Mouse (Mus musculus) midbrain, embryonic 10.5 days (tissue): ENCODE measurements around the gene Hdhd5. TPM values are rescaled to one million over a fixed set of nuclear protein-coding genes. Genes with fewer than 3 reads are reported as not detected.

Source experiments
- DNase-seq: peaks from one replicate; pipeline ENCODE4 v3.0.0-alpha.2; 2017; ENCODE audit warnings: low spot score
- H3K27ac ChIP-seq: fragments of 300-500 bp; sonication (generic); replicated peaks from 2 replicates; pipeline ENCODE4 v1.5.1; 2016; ENCODE audit warnings: mild to moderate bottlenecking
- H3K27me3 ChIP-seq: fragments of 300-500 bp; sonication (generic); 2 replicates; pipeline ENCODE4 v1.6.1; 2016; ENCODE audit warnings: low read depth, mild to moderate bottlenecking; ENCODE audit not compliant: poor library complexity, severe bottlenecking
- H3K36me3 ChIP-seq: fragments of 300-500 bp; sonication (generic); 2 replicates; pipeline ENCODE4 v1.6.1; 2016; ENCODE audit warnings: mild to moderate bottlenecking, moderate library complexity
- H3K4me1 ChIP-seq: fragments of 300-500 bp; sonication (generic); 2 replicates; pipeline ENCODE4 v1.6.1; 2016
- H3K4me3 ChIP-seq: fragments of 300-500 bp; sonication (generic); 2 replicates; pipeline ENCODE4 v1.5.1; 2016; ENCODE audit warnings: mild to moderate bottlenecking, moderate library complexity
- H3K9me3 ChIP-seq: fragments of 300-500 bp; sonication (generic); replicated peaks from 2 replicates; pipeline ENCODE4 v1.6.1; 2016; ENCODE audit warnings: mild to moderate bottlenecking
- WGBS: fragments of 180-500 bp; shearing (Covaris S2); methylation state at CpG from one replicate; pipeline ENCODE4 v1.1.7; 2016; 5-methylcytosine and 5-hydroxymethylcytosine counted together
- polyA plus RNA-seq: library from polyadenylated mRNA; unstranded; fragments of >200 nt; fragmentation: Nextera tagmentation; extraction: Ambion mirVana; gene quantifications from 2 replicates; pipeline ENCODE4 v1.2.1, GENCODE M21; 2016

Gene Hdhd5
- polyA plus RNA-seq, 1 experiment from 2014 or later: 21.6 TPM

GRCm38 (mm10) chr6:120491862-120492498 lies 39.1 kb downstream of the Hdhd5 start:
- H3K4me1 ChIP-seq: peaks cover 53% of the 10 kb centered on the region
- H3K27ac ChIP-seq: peak overlapping the region; percentile 91; the same call in 1 of the 2 replicates
- H3K27me3 ChIP-seq: peaks cover 52% of the 10 kb centered on the region
- H3K4me3 ChIP-seq: peak overlapping the region; percentile 77
- H3K9me3 ChIP-seq: no peaks in the 10 kb centered on the region
- WGBS: 11% methylated on average over 22 of the region's 22 CpGs
- H3K36me3 ChIP-seq: no peaks in the 10 kb centered on the region
- DNase-seq: peak; percentile 48

GRCm38 (mm10) chr6:120491064-120491463 lies 40.1 kb downstream of the Hdhd5 start:
- Histone ChIP-seq H3K4me1 (peaks cover 53% of the 10 kb centered on the region), H3K36me3 (no peaks in the 10 kb centered on the region), H3K27me3 (peaks cover 52% of the 10 kb centered on the region), H3K27ac (no peak overlapping the region), H3K4me3 (peak overlapping the region; percentile 77; the same call in 1 of the 2 replicates), H3K9me3 (no peaks in the 10 kb centered on the region)
- WGBS: 47% methylated on average over 7 of the region's 7 CpGs
- no peak for DNase-seq

GRCm38 (mm10) chr6:120489461-120489860 lies 41.7 kb downstream of the Hdhd5 start:
- Histone ChIP-seq H3K4me3 (no peak overlapping the region), H3K27me3 (peaks cover 43% of the 10 kb centered on the region), H3K4me1 (peaks cover 51% of the 10 kb centered on the region), H3K9me3 (no peaks in the 10 kb centered on the region), H3K27ac (no peak overlapping the region), H3K36me3 (no peaks in the 10 kb centered on the region)
- DNase-seq: no peak
- 77% methylated on average over 2 of the region's 2 CpGs for WGBS

GRCm38 (mm10) chr6:120488647-120489046 lies 42.5 kb downstream of the Hdhd5 start:
- H3K9me3 ChIP-seq: no peaks in the 10 kb centered on the region
- DNase-seq: no peak
- no peak overlapping the region for H3K4me3 ChIP-seq
- H3K4me1 ChIP-seq: peaks cover 42% of the 10 kb centered on the region
- no peaks in the 10 kb centered on the region for H3K36me3 ChIP-seq
- H3K27ac ChIP-seq: no peak overlapping the region
- peaks cover 40% of the 10 kb centered on the region for H3K27me3 ChIP-seq
- WGBS: 85% methylated on average over 3 of the region's 3 CpGs

- H3K4me1 ChIP-seq: peaks cover 24% of the 10 kb centered on the region
- H3K9me3 ChIP-seq: no peaks in the 10 kb centered on the region
- H3K27me3 ChIP-seq: peaks cover 14% of the 10 kb centered on the region
- H3K27ac ChIP-seq: no peak overlapping the region
- no peak overlapping the region for H3K4me3 ChIP-seq
- WGBS: 79% methylated on average over 8 of the region's 8 CpGs
- H3K36me3 ChIP-seq: peaks cover 12% of the 10 kb centered on the region
- DNase-seq: no peak
Measured at GRCm38 (mm10) chr6:120486051-120486510, 45.0 kb downstream of the Hdhd5 start.

- Histone ChIP-seq H3K9me3 (no peaks in the 10 kb centered on the region), H3K4me1 (peaks cover 14% of the 10 kb centered on the region), H3K36me3 (peaks cover 16% of the 10 kb centered on the region), H3K27ac (no peak overlapping the region), H3K4me3 (no peak overlapping the region), H3K27me3 (peaks cover 4% of the 10 kb centered on the region; the same call in 1 of the 2 replicates)
- no peak for DNase-seq
- WGBS: 86% methylated on average over 3 of the region's 3 CpGs
Measured at GRCm38 (mm10) chr6:120485038-120485437, 46.1 kb downstream of the Hdhd5 start.

GRCm38 (mm10) chr6:120483211-120483626 lies 47.9 kb downstream of the Hdhd5 start:
- Histone ChIP-seq H3K9me3 (no peaks in the 10 kb centered on the region), H3K27me3 (no peaks in the 10 kb centered on the region), H3K27ac (no peak overlapping the region), H3K36me3 (peaks cover 18% of the 10 kb centered on the region), H3K4me1 (peaks cover 8% of the 10 kb centered on the region), H3K4me3 (no peak overlapping the region)
- no peak for DNase-seq
- 41% methylated on average over 8 of the region's 8 CpGs for WGBS

GRCm38 (mm10) chr6:120482756-120483155 lies 48.4 kb downstream of the Hdhd5 start:
- H3K27ac ChIP-seq: no peak overlapping the region
- H3K9me3 ChIP-seq: no peaks in the 10 kb centered on the region
- H3K27me3 ChIP-seq: no peaks in the 10 kb centered on the region
- no peak overlapping the region for H3K4me3 ChIP-seq
- peaks cover 8% of the 10 kb centered on the region for H3K4me1 ChIP-seq
- H3K36me3 ChIP-seq: peaks cover 18% of the 10 kb centered on the region
- no peak for DNase-seq
- WGBS: 52% methylated on average over 6 of the region's 6 CpGs

- 93% methylated on average over 14 of the region's 14 CpGs for WGBS
Measured at GRCm38 (mm10) chr6:120482021-120482420, 49.1 kb downstream of the Hdhd5 start.

GRCm38 (mm10) chr6:120481538-120481937 lies 49.6 kb downstream of the Hdhd5 start:
- peaks cover 8% of the 10 kb centered on the region for H3K4me1 ChIP-seq
- H3K36me3 ChIP-seq: peaks cover 18% of the 10 kb centered on the region
- H3K27ac ChIP-seq: 0 out of 2 replicates have a peak overlapping the region, but pooled peaks have one; percentile 28
- H3K9me3 ChIP-seq: no peaks in the 10 kb centered on the region
- 89% methylated on average over 6 of the region's 6 CpGs for WGBS
- no peaks in the 10 kb centered on the region for H3K27me3 ChIP-seq
- no peak for DNase-seq
- H3K4me3 ChIP-seq: no peak overlapping the region

More at GRCm38 (mm10) chr6:120482021-120482420, 49.1 kb downstream of the Hdhd5 start:
- peaks cover 18% of the 10 kb centered on the region for H3K36me3 ChIP-seq
- peaks cover 8% of the 10 kb centered on the region for H3K4me1 ChIP-seq
- no peak for DNase-seq
- no peaks in the 10 kb centered on the region for H3K27me3 ChIP-seq
- H3K27ac ChIP-seq: 0 out of 2 replicates have a peak overlapping the region, but pooled peaks have one; percentile 28
- no peak overlapping the region for H3K4me3 ChIP-seq
- no peaks in the 10 kb centered on the region for H3K9me3 ChIP-seq

GRCm38 (mm10) chr6:120480361-120480760 lies 50.8 kb downstream of the Hdhd5 start:
- Histone ChIP-seq H3K36me3 (peaks cover 18% of the 10 kb centered on the region), H3K27ac (no peak overlapping the region), H3K4me1 (peaks cover 8% of the 10 kb centered on the region), H3K4me3 (no peak overlapping the region), H3K9me3 (no peaks in the 10 kb centered on the region), H3K27me3 (no peaks in the 10 kb centered on the region)
- DNase-seq: no peak
- 88% methylated on average over 5 of the region's 5 CpGs for WGBS

- Histone ChIP-seq H3K4me3 (no peak overlapping the region), H3K36me3 (peaks cover 18% of the 10 kb centered on the region)
Measured at GRCm38 (mm10) chr6:120479302-120479701, 51.8 kb downstream of the Hdhd5 start.

GRCm38 (mm10) chr6:120475288-120475687 lies 55.8 kb downstream of the Hdhd5 start:
- H3K9me3 ChIP-seq: no peaks in the 10 kb centered on the region
- H3K4me1 ChIP-seq: peaks cover 31% of the 10 kb centered on the region
- H3K36me3 ChIP-seq: peaks cover 2% of the 10 kb centered on the region; the same call in 1 of the 2 replicates
- WGBS: 87% methylated on average over 8 of the region's 8 CpGs
- H3K27ac ChIP-seq: no peak overlapping the region
- H3K27me3 ChIP-seq: no peaks in the 10 kb centered on the region
- no peak overlapping the region for H3K4me3 ChIP-seq
- DNase-seq: no peak

More at GRCm38 (mm10) chr6:120479302-120479701, 51.8 kb downstream of the Hdhd5 start:
- Histone ChIP-seq H3K9me3 (no peaks in the 10 kb centered on the region), H3K27me3 (no peaks in the 10 kb centered on the region), H3K4me1 (peaks cover 8% of the 10 kb centered on the region), H3K27ac (no peak overlapping the region)
- 83% methylated on average over 2 of the region's 2 CpGs for WGBS
- DNase-seq: no peak
